Mouse (Mus musculus) CH12.LX (cell line): Measurements from ENCODE around the gene Mllt3.

Experiments
- BHLHE40 ChIP-seq: IDR thresholded peaks from 2 replicates; pipeline ENCODE4 v1.6.1; 2011; ENCODE audit warnings: mild to moderate bottlenecking, low read depth, low read length, improper control_type of control experiment
- CTCF ChIP-seq, 2 experiments: IDR thresholded peaks in 1 of 2; conservative IDR thresholded peaks in 1 of 2; 2 replicates each; pipeline ENCODE4 v1.5.1; 2011 to 2012; ENCODE audit warnings: low read depth in 2 of 2, low read length in 2 of 2, improper control_type of control experiment in 1 of 2, inconsistent platforms in 1 of 2, mild to moderate bottlenecking in 1 of 2, moderate library complexity in 1 of 2
- E2F4 ChIP-seq: IDR thresholded peaks from 2 replicates; pipeline ENCODE4 v1.6.1; 2011; ENCODE audit warnings: low read depth, low read length, improper control_type of control experiment; ENCODE audit not compliant: insufficient replicate concordance
- POLR2A ChIP-seq: IDR thresholded peaks from 2 replicates; pipeline ENCODE4 v1.6.1; 2011; ENCODE audit warnings: low read depth, mild to moderate bottlenecking, improper control_type of control experiment, low read length
- TCF12 ChIP-seq: IDR thresholded peaks from 2 replicates; pipeline ENCODE4 v1.6.1; 2014; ENCODE audit warnings: low read depth, mild to moderate bottlenecking, inconsistent platforms, low read length, improper control_type of control experiment
- USF1 ChIP-seq: IDR thresholded peaks from 2 replicates; pipeline ENCODE4 v1.6.1; 2014; ENCODE audit warnings: low read depth, mild to moderate bottlenecking, inconsistent platforms, low read length, improper control_type of control experiment

DNA sequence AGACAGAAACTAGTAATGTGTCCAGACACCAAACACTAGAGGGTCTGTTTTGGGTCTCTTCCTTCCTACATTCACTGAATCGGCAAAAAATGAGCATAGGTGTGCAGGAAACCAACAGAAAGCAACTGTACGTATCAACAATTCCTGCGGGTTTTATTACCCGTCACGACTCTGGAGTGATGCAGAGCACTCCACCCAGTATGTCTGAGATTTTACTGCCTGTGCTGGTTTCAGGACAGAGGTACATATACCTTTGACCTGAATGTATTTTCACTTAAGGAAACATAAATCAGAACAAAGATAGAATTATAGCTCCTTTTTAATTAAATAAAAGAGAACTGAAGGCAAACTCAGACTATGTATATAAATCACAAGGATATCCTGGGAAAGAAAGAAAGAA is 172.4 kb downstream of the Mllt3 start:
- TF ChIP-seq TCF12 (no peak), BHLHE40 (no peak), POLR2A (no peak), USF1 (no peak), CTCF (conservative IDR thresholded peaks at IDR 0.05 in 1 of 2, IDR thresholded peaks at IDR 0.05 in 1 of 2; ENCODE audit: low read depth in 2 of 2, low read length in 2 of 2) (no peak), E2F4 (no peak)
